Mouse (Mus musculus): ENCODE data around the gene Txlnb. TPM values are rescaled to one million over a fixed set of nuclear protein-coding genes. Genes with fewer than 3 reads are reported as not detected.

The Txlnb gene
- polyA plus RNA-seq, 2 experiments = 3.9 to 5.7 TPM

GRCm38 (mm10) chr10:17844781-17845537, 48.9 kb downstream of the Txlnb start:
- DNase-seq (ENCODE audit: low spot score) (peak; percentile 21), ATAC-seq (ENCODE audit: low FRiP score, low read depth) (0 out of 2 replicates have a peak, but pooled peaks have one; percentile 44)
- WGBS = 31% methylated on average over 4 of the region's 4 CpGs
- no peaks in the 10 kb centered on the region for H3K27me3 ChIP-seq (ENCODE audit: control insufficient read depth, insufficient read depth, low read length)
- H3K36me3 ChIP-seq (ENCODE audit: control insufficient read depth, insufficient read depth, low read length) = no peaks in the 10 kb centered on the region
- no peak overlapping the region for H3K4me2 ChIP-seq (replicated peaks; ENCODE audit: low read depth, low read length, severe bottlenecking)
- TF ChIP-seq POLR2A (IDR thresholded peaks at IDR 0.05; ENCODE audit: borderline replicate concordance, extremely low read depth, insufficient read depth, insufficient read length) = no peak
- no peak overlapping the region for H3K9ac ChIP-seq (ENCODE audit: low read depth, low read length, severe bottlenecking)
- H3K4me3 ChIP-seq (replicated peaks; ENCODE audit: low read length) = no peak overlapping the region
- H3K9me3 ChIP-seq (ENCODE audit: control insufficient read depth, low read length) = 0 out of 2 replicates have a peak, but pooled peaks cover 4% of the 10 kb centered on the region
- peak overlapping the region; percentile 21; the same call in 1 of the 2 replicates for H3K27ac ChIP-seq (replicated peaks; ENCODE audit: low read depth, low read length)
- peaks cover 8% of the 10 kb centered on the region; the same call in 1 of the 2 replicates for H3K4me1 ChIP-seq (ENCODE audit: control insufficient read depth, insufficient read depth, low read length)

GRCm38 (mm10) chr10:17857647-17858261, 61.7 kb downstream of the Txlnb start:
- Histone ChIP-seq H3K36me3 (ENCODE audit: control insufficient read depth, insufficient read depth, low read length) (no peaks in the 10 kb centered on the region), H3K4me1 (ENCODE audit: control insufficient read depth, insufficient read depth, low read length) (no peaks in the 10 kb centered on the region), H3K27ac (replicated peaks; ENCODE audit: low read depth, low read length) (no peak overlapping the region), H3K27me3 (ENCODE audit: control insufficient read depth, insufficient read depth, low read length) (no peaks in the 10 kb centered on the region), H3K9ac (ENCODE audit: low read depth, low read length, severe bottlenecking) (no peak overlapping the region), H3K9me3 (ENCODE audit: control insufficient read depth, low read length) (no peaks in the 10 kb centered on the region; the same call in none of the 2 replicates), H3K4me2 (replicated peaks; ENCODE audit: low read depth, low read length, severe bottlenecking) (no peak overlapping the region), H3K4me3 (replicated peaks; ENCODE audit: low read length) (no peak overlapping the region)
- ATAC-seq (ENCODE audit: low FRiP score, low read depth) = no peak
- WGBS = 89% methylated on average over 9 of the region's 9 CpGs
- no peak for DNase-seq (ENCODE audit: low spot score)
- TF ChIP-seq POLR2A (IDR thresholded peaks at IDR 0.05; ENCODE audit: borderline replicate concordance, extremely low read depth, insufficient read depth, insufficient read length) = no peak

- ATAC-seq (ENCODE audit: low FRiP score, low read depth) (no peak), DNase-seq (ENCODE audit: low spot score) (no peak)
- TF ChIP-seq POLR2A (IDR thresholded peaks at IDR 0.05; ENCODE audit: borderline replicate concordance, extremely low read depth, insufficient read depth, insufficient read length) = no peak
- H3K27ac ChIP-seq (replicated peaks; ENCODE audit: low read depth, low read length) = no peak overlapping the region
- no peaks in the 10 kb centered on the region; the same call in none of the 2 replicates for H3K9me3 ChIP-seq (ENCODE audit: control insufficient read depth, low read length)
- no peak overlapping the region for H3K9ac ChIP-seq (ENCODE audit: low read depth, low read length, severe bottlenecking)
- no peaks in the 10 kb centered on the region for H3K4me1 ChIP-seq (ENCODE audit: control insufficient read depth, insufficient read depth, low read length)
- H3K4me2 ChIP-seq (replicated peaks; ENCODE audit: low read depth, low read length, severe bottlenecking) = no peak overlapping the region
- no peaks in the 10 kb centered on the region for H3K27me3 ChIP-seq (ENCODE audit: control insufficient read depth, insufficient read depth, low read length)
- WGBS = 79% methylated on average over 6 of the region's 6 CpGs
- no peaks in the 10 kb centered on the region for H3K36me3 ChIP-seq (ENCODE audit: control insufficient read depth, insufficient read depth, low read length)
- no peak overlapping the region for H3K4me3 ChIP-seq (replicated peaks; ENCODE audit: low read length)
These were observed 64.9 kb downstream of the Txlnb start for GRCm38 (mm10) chr10:17860701-17861480.

GRCm38 (mm10) chr10:17869822-17870662, 74.0 kb downstream of the Txlnb start:
- DNase-seq (ENCODE audit: low spot score) (peak; percentile 84), ATAC-seq (ENCODE audit: low FRiP score, low read depth) (peak; percentile 84)
- H3K4me3 ChIP-seq (replicated peaks; ENCODE audit: low read length) = no peak overlapping the region
- no peaks in the 10 kb centered on the region for H3K27me3 ChIP-seq (ENCODE audit: control insufficient read depth, insufficient read depth, low read length)
- no peaks in the 10 kb centered on the region for H3K9me3 ChIP-seq (ENCODE audit: control insufficient read depth, low read length)
- 32% methylated on average over 5 of the region's 5 CpGs for WGBS
- H3K9ac ChIP-seq (ENCODE audit: low read depth, low read length, severe bottlenecking) = no peak overlapping the region
- H3K27ac ChIP-seq (replicated peaks; ENCODE audit: low read depth, low read length) = no peak overlapping the region
- no peak for TF ChIP-seq POLR2A (IDR thresholded peaks at IDR 0.05; ENCODE audit: borderline replicate concordance, extremely low read depth, insufficient read depth, insufficient read length)
- H3K4me2 ChIP-seq (replicated peaks; ENCODE audit: low read depth, low read length, severe bottlenecking) = no peak overlapping the region
- H3K4me1 ChIP-seq (ENCODE audit: control insufficient read depth, insufficient read depth, low read length) = no peaks in the 10 kb centered on the region
- H3K36me3 ChIP-seq (ENCODE audit: control insufficient read depth, insufficient read depth, low read length) = no peaks in the 10 kb centered on the region
